Mouse (Mus musculus): ENCODE data around the gene 1190005I06Rik.

1190005I06Rik gene

GRCm38 (mm10) chr8:120620441-120620840 is 27.0 kb downstream of the 1190005I06Rik start:
- no peak for DNase-seq (ENCODE audit: low read depth, low spot score)

GRCm38 (mm10) chr8:120619235-120620180 is 27.9 kb downstream of the 1190005I06Rik start:
- no peak for DNase-seq (ENCODE audit: low read depth, low spot score)

DNA sequence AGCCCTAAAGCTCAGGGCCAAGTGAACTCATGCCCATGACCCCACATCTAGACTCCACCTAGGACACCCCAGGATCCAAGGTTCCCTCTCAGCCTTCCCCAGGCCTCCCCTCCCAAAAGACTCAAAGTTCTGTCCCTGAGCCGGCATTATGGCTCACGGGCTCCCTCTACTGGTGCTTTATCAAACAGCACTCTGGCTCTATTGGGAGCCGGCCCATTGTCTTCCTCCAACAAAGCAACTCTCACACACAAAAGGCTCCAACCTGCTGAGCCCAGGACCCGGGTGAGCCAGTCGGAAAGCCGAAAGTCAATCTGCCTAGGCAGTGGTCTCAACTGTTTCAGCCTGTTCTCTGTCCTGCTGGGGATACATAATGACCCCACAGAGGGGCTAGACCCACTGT is 29.3 kb downstream of the 1190005I06Rik start:
- no peak for DNase-seq (ENCODE audit: low read depth, low spot score)

GRCm38 (mm10) chr8:120616663-120617626 is 30.5 kb downstream of the 1190005I06Rik start:
- DNase-seq (ENCODE audit: low read depth, low spot score): no peak

GRCm38 (mm10) chr8:120614491-120614890 is 32.9 kb downstream of the 1190005I06Rik start:
- DNase-seq (ENCODE audit: low read depth, low spot score): no peak

GRCm38 (mm10) chr8:120610824-120611223 is 36.6 kb downstream of the 1190005I06Rik start:
- DNase-seq (ENCODE audit: low read depth, low spot score): no peak

GRCm38 (mm10) chr8:120607885-120608284 is 39.5 kb downstream of the 1190005I06Rik start:
- no peak for DNase-seq (ENCODE audit: low read depth, low spot score)

- DNase-seq (ENCODE audit: low read depth, low spot score): no peak
Measured at GRCm38 (mm10) chr8:120607460-120607859, 40.0 kb downstream of the 1190005I06Rik start.

GRCm38 (mm10) chr8:120602672-120603071 is 44.8 kb downstream of the 1190005I06Rik start:
- no peak for DNase-seq (ENCODE audit: low read depth, low spot score)

DNA sequence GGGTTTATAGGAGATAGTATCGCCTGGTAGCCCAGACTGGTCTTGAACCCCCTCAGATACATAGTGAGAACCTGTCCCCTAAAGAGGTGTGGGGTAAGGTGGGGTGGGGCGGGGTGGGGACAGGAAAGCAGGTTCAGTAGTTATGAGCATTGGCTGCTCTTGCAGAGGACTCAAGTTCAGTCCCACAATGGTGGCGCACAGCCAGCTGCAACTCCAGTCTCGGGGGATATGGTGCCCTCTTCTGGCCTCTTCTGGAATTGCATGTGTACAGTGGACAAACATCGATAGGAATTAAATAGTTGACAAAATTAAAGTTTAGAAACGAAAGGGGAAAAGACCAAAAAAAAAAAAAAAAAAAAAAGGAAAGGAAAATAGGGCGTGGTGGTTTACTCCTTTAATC is 47.9 kb downstream of the 1190005I06Rik start:
- DNase-seq (ENCODE audit: low read depth, low spot score): no peak

DNA sequence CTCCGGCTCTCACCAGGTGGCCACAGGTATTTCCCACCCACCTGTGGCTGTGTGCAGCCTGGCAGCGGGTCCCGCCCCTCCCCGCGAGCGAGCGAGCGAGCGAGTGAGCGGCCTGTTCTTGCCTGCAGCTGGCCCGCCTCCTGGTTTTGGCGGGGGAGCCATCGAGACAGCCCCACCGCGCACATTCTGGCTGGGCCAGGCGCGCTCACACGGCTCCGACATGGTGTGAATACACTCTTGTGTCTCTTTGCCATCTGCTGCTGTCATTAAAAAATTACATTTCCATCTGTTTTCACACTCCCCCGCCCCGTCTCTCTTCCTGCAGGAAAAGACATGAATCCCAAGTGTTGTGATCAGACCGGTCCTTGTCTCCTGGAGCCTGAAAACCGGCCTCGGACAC is 48.9 kb downstream of the 1190005I06Rik start:
- DNase-seq (ENCODE audit: low read depth, low spot score): peak; percentile 88

GRCm38 (mm10) chr8:120595963-120596362 is 51.5 kb downstream of the 1190005I06Rik start:
- DNase-seq (ENCODE audit: low read depth, low spot score): no peak

DNA sequence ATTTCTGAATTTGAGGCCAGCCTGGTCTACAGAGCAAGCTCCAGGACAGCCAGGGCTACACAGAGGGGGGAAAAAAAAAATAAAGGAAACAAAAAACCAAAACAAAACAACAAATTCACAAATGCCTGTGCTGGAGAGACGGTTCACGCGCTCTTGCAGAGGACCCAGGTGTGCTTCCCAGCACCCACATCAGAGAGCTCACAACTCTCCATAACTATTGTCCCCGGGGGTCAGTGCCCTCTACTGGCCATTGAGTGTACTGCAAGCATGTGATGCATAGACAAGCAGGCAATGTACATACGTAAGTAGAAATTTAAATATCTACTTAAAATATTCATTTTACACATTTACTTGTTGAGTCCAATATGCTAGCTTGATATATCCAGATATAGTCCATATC is 52.9 kb downstream of the 1190005I06Rik start:
- DNase-seq (ENCODE audit: low read depth, low spot score): no peak

DNA sequence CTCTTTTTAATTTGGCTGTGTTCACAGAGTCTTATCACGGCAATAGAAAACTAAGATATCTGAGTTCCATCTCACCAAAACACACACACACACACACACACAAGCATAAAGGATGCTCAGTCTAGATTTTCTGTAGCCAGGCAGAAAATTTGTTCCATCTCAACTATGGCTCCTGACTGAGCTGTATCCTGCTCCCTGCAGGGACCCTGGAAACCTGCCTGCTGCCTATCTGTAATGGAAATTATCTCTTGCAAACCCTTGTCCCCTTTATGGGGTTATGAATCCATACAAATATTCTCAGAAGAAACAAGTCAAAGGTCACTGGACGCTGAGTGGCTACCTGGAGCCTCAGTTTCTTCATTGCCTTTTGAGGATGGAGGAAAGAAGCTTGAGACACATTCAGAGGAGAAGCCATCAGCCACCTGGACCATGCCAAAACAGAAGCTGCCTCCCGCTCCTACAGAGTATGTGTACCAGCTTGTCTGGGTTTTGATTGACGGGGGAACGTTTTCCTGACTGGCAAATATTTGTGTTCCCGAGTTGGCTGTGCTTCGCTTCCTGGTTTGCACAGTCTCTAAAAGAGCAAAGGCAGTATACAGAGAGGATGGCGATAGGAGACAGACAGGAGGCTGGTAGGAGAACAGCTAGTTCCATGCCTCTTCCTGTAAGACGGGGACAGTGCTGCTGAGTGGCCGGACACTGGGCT is 55.7 kb downstream of the 1190005I06Rik start:
- DNase-seq (ENCODE audit: low read depth, low spot score): no peak

DNA sequence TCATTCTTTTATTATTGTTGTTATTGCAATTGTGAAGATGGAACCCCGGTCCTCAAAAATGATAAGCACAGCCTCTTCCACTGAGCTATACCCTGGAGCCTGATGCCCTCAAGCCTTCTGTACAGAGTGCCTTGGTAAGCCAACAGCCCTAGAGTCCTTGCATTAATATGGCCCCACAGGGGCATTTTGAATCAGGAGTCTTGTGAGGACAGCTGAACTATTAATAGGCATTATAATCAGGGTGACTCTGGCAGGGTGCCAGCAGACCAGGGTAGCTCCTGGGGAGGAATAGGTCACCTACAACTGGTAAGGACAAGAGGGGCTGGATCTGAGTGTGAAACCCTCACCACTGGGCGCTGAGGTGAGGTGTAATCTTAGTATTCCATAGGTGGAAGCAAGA is 57.5 kb downstream of the 1190005I06Rik start:
- no peak for DNase-seq (ENCODE audit: low read depth, low spot score)

DNA sequence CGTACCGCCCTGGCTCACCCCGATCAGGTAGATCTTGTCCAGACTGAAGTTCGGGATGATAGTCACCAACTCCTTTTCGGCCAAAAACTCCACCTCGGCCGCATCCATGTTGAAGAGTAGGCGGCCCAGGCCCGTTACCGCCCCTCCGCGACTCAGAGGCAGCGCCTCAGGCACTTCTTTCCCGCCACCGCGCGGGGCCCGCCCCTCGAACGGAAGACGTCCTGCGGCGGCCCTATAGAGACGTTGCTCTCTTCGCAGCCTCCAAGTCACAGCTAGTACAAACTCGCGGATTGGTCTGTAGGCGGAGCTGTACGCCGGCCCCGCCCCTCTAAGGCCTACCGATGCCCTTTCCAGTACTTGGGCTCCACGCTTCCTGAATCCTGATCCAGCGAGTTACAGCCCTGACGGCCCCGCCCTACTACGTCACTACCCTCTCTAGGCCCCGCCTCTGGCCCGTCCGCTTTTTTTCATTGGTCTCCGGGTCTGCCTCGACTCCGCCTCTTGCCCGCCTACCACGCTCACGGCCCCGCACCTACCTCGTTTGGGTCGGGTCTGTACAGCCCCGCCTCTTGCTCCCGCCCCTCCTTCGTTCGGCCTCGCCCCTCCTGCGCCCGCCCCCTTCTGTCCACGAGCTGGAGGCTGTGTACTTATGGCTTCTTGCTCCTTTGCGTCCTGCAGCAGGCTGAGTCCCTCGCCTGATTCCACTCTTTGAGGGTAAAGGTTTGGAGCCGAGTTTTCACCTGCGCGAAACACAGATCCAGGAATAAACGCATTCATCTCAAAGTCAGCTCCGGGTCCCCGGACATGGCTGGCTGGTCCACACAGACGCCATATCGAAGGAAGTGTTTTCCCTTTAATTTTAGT is 58.3 kb downstream of the 1190005I06Rik start, which contains the start of gene Gins2:
Gene Gins2 (minus strand): TSS at position 397 of the 864 bp plus-strand sequence.
- DNase-seq (ENCODE audit: low read depth, low spot score): peak; percentile 99

DNA sequence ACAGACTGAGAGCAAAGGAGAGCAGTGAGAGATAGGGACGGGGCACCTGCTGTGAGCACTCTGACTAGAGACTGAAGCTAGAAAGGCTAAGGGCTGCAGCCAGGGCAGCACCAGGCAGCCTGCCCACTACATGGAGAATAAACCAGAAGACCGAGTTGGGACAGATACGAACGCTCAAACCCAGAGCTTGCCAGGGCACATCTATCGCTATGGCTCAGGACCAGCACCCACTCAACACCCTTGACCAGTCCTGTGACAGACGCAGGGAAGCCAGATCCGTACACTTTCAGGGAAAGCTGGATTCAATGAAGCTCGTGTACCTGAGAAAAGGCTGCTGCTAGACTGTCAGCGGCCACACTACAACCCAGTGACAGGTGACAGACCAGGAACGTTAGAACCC is 61.9 kb downstream of the 1190005I06Rik start:
- no peak for DNase-seq (ENCODE audit: low read depth, low spot score)

- DNase-seq (ENCODE audit: low read depth, low spot score): no peak
Measured at GRCm38 (mm10) chr8:120581811-120582210, 65.6 kb downstream of the 1190005I06Rik start.

DNA sequence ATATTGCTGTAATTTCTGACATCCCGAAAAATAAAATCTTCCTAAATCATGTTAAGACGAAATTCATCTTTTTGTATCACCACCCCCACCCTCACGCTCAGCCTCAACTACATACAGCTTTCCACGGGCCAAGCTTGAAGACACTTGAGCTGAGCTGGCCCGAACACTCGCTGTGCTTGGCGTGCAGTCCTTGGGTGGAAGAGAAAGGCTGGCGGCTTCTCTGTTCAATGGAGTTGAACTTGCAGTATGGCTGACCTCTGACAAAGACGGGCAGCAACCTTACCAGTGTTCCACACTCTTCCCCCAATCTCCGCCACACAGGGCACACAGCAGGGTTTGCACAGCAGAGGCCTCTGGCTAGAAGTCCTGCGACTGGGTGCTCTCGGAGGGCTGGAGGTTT is 66.1 kb downstream of the 1190005I06Rik start:
- no peak for DNase-seq (ENCODE audit: low read depth, low spot score)

GRCm38 (mm10) chr8:120580336-120581000 is 67.0 kb downstream of the 1190005I06Rik start:
- no peak for DNase-seq (ENCODE audit: low read depth, low spot score)

Measured in telencephalon, adult 2 months (tissue).